Comparison of ENCODE assay signal across 27 mouse cellular contexts in the genomic region with DNA sequence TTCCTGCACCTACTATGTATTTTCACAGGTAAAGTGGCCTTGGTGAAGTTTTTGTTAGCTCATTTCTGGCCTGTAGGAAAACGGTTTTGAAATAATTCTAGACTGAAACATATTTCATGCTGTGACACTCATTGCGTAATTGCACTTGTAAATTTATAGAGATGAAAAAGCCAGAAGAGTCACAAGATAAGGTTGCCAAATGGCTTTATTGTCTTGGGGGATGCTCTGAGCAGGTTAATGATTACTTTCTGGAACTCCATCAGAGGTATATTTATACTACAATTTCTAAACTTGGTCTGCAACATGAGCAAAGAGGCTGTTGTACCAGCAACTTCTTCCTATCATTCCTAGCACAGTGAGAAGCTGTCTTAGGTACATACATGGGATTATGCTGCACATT.
"Had no signal": no experiment of that assay in that cellular context is flagged by ENCODE, and none has a peak within 500 bp of the region (broad histone marks: within the 10 kb centered on the region; RNA-seq: fewer than 3 reads in every experiment).

No protein-coding gene starts in this region.

- H3K36me3 ChIP-seq: heart, embryonic 13.5 days; heart, embryonic 15.5 days; hindbrain, embryonic 13.5 days; hindbrain, embryonic 15.5 days; kidney, embryonic 15.5 days; limb, embryonic 13.5 days; limb, embryonic 15.5 days had no signal

- H3K9ac ChIP-seq: heart, embryonic 13.5 days; heart, embryonic 15.5 days; hindbrain, embryonic 13.5 days; hindbrain, embryonic 15.5 days; kidney, embryonic 15.5 days; limb, embryonic 13.5 days; limb, embryonic 15.5 days; liver, embryonic 14.5 days had no signal

- ATAC-seq: forebrain, embryonic 16.5 days; hindbrain, postnatal 0 days had no signal

- H3K4me2 ChIP-seq: heart, embryonic 11.5 days; heart, embryonic 13.5 days; heart, embryonic 15.5 days; hindbrain, embryonic 13.5 days; hindbrain, embryonic 15.5 days; kidney, embryonic 15.5 days; limb, embryonic 13.5 days; limb, embryonic 15.5 days; liver, embryonic 11.5 days had no signal

- H3K9me3 ChIP-seq: heart, embryonic 13.5 days; heart, embryonic 15.5 days; hindbrain, embryonic 15.5 days; kidney, embryonic 15.5 days; limb, embryonic 15.5 days had no signal

- H3K27me3 ChIP-seq: heart, embryonic 13.5 days; heart, embryonic 15.5 days; hindbrain, embryonic 13.5 days; hindbrain, embryonic 15.5 days; kidney, embryonic 15.5 days; limb, embryonic 13.5 days; limb, embryonic 15.5 days had no signal

- DNase-seq: gastrocnemius, adult 2 months; gastrocnemius, postnatal 10 days; gastrocnemius, postnatal 25 days; heart, adult 18-20 months; heart, postnatal 14 days; heart, postnatal 36 days; kidney, adult 11 months; kidney, adult 2 months; kidney, adult 9 months; kidney, postnatal 14 days; kidney, postnatal 36 days; layer of hippocampus, adult 9-11 months; layer of hippocampus, postnatal 36 days; left cerebral cortex, postnatal 4 days had no signal

- H3K4me3 ChIP-seq: gastrocnemius, adult 2 months; heart, embryonic 13.5 days; heart, embryonic 15.5 days; hindbrain, embryonic 13.5 days; hindbrain, embryonic 15.5 days; kidney, embryonic 15.5 days; limb, embryonic 13.5 days; limb, embryonic 15.5 days had no signal

- H3K27ac ChIP-seq: gastrocnemius, adult 2 months; heart, embryonic 13.5 days; heart, embryonic 15.5 days; hindbrain, embryonic 13.5 days; hindbrain, embryonic 15.5 days; hindbrain, postnatal 0 days; kidney, embryonic 15.5 days; kidney, postnatal 0 days; limb, embryonic 13.5 days; limb, embryonic 15.5 days; liver, embryonic 14.5 days had no signal

- H3K4me1 ChIP-seq: heart, embryonic 13.5 days; heart, embryonic 15.5 days; hindbrain, embryonic 13.5 days; hindbrain, embryonic 15.5 days; kidney, embryonic 15.5 days; limb, embryonic 13.5 days; limb, embryonic 15.5 days had no signal
